In the genomic region with DNA sequence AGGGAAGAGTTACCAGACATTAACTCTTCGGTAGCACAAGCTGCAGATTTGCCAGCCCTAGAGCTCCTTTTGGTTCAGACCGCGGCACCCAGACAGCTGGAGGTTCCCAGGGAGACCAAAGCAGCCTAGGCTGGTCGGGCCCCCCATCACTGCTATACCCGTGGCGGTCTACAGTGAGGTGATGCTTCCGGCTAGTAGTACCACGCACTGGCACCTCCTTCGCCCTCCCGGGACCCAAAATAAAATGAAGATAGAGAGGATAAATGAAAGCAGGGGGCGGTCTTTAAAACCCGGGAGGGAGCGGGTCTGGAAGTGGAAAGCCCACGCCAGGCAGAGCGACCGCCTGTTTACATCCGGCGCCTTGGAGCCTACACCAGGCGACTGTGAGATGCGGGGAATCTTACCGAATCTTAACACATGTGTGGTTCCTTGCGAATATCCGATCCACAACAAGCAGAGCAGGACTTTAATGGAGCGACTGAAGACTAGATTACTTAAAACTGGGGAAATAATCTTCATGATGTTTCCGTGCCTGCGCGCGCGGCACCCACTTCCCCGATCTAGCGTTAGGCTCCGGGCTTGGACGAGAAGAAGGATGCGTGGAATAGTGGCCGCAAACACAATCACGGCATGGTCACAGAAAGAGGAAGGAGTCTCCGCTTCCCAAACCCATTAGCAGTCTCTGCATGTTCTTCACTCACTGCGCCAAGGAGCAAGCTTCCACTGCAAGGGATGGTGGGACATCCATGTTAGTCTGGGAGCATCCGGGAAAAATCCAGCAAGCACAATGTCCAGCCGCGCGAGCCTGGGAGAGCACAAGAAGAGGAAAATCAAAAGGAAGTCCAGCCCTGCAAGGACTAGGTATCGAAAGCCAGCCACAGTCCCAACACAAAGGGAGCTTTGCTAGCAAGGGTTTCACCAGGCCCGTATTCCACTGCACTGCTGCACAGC, we compare ENCODE assay signal across 8 mouse cellular contexts. TPM values are rescaled to one million over a fixed set of nuclear protein-coding genes. Genes with fewer than 3 reads are reported as not detected.
A peak's percentile ranks its signal among the peaks of the same experiment; 100 is the strongest.
DNase-seq lines count a peak whose midpoint lies in the region; ATAC-seq and TF ChIP-seq lines count a peak whose summit lies in the region.

No protein-coding gene starts in this region.

- H3K27me3 ChIP-seq in lung, embryonic 16.5 days (ENCODE audit: control insufficient read depth, insufficient read depth, low read depth, low read length): peaks cover 10% of the 10 kb centered on the region
- peaks cover 10% of the 10 kb centered on the region; the same call in 1 of the 2 replicates for H3K27me3 ChIP-seq in heart, embryonic 16.5 days (ENCODE audit: control insufficient read depth, insufficient read depth, low read length)
- peaks cover 18% of the 10 kb centered on the region for H3K27me3 ChIP-seq in limb, embryonic 10.5 days (ENCODE audit: low read depth, poor library complexity, severe bottlenecking)
- H3K27me3 ChIP-seq in neural tube, embryonic 12.5 days (replicated peaks): no peaks in the 10 kb centered on the region
- no peaks in the 10 kb centered on the region for H3K27me3 ChIP-seq in thymus, adult 2 months (ENCODE audit: control insufficient read depth, insufficient read depth, low read length)

- peak overlapping the region; percentile 51 for H3K4me3 ChIP-seq in lung, embryonic 16.5 days (ENCODE audit: low read length)
- H3K4me3 ChIP-seq in heart, embryonic 16.5 days (ENCODE audit: low read length): peak overlapping the region; percentile 54
- H3K4me3 ChIP-seq in limb, embryonic 10.5 days: peak overlapping the region; percentile 60
- peak overlapping the region; percentile 49 for H3K4me3 ChIP-seq in neural tube, embryonic 12.5 days
- no peak overlapping the region for H3K4me3 ChIP-seq in thymus, adult 2 months (ENCODE audit: control insufficient read depth, insufficient read depth, low read length)

- H3K4me2 ChIP-seq in lung, embryonic 16.5 days (ENCODE audit: low read depth, low read length): peak overlapping the region; percentile 76
- peak overlapping the region; percentile 88 for H3K4me2 ChIP-seq in heart, embryonic 16.5 days (ENCODE audit: low read depth, low read length)
- H3K4me2 ChIP-seq in neural tube, embryonic 12.5 days (replicated peaks): peak overlapping the region; percentile 77

- TF ChIP-seq CTCF in thymus, adult 2 months (IDR thresholded peaks at IDR 0.05; ENCODE audit: borderline replicate concordance, control insufficient read depth, extremely low read depth, insufficient read depth, low read length, poor library complexity): no peak

- H3K36me3 ChIP-seq in lung, embryonic 16.5 days (ENCODE audit: control insufficient read depth, insufficient read depth, low read length): no peaks in the 10 kb centered on the region
- no peaks in the 10 kb centered on the region for H3K36me3 ChIP-seq in heart, embryonic 16.5 days (ENCODE audit: control insufficient read depth, insufficient read depth)
- H3K36me3 ChIP-seq in limb, embryonic 10.5 days: no peaks in the 10 kb centered on the region
- H3K36me3 ChIP-seq in neural tube, embryonic 12.5 days: no peaks in the 10 kb centered on the region
- H3K36me3 ChIP-seq in thymus, adult 2 months (ENCODE audit: control insufficient read depth, insufficient read depth, low read length): no peaks in the 10 kb centered on the region

- no peaks in the 10 kb centered on the region for H3K9me3 ChIP-seq in lung, embryonic 16.5 days (ENCODE audit: control insufficient read depth, low read length)
- H3K9me3 ChIP-seq in heart, embryonic 16.5 days (replicated peaks; ENCODE audit: control insufficient read depth, low read length): no peaks in the 10 kb centered on the region
- no peaks in the 10 kb centered on the region for H3K9me3 ChIP-seq in limb, embryonic 10.5 days (replicated peaks)
- no peaks in the 10 kb centered on the region for H3K9me3 ChIP-seq in neural tube, embryonic 12.5 days

- 0 out of 2 replicates have a peak, but pooled peaks have one; percentile 34 for ATAC-seq in lung, embryonic 16.5 days (ENCODE audit: low read depth)
- peak; percentile 37; the same call in 1 of the 2 replicates for ATAC-seq in heart, embryonic 16.5 days (replicated peaks; ENCODE audit: extremely low read depth, insufficient read depth, low FRiP score)
- peak; percentile 90 for ATAC-seq in neural tube, embryonic 12.5 days (ENCODE audit: low FRiP score, low read depth)

- no peak for TF ChIP-seq POLR2A in thymus, adult 2 months (IDR thresholded peaks at IDR 0.05; ENCODE audit: control insufficient read depth, extremely low read depth, insufficient read depth, low read length, poor library complexity)

- no peak for DNase-seq in lung, postnatal 10 days
- peak; percentile 71 for DNase-seq in embryo, embryonic 11 days
- peak; percentile 59 for DNase-seq in limb, embryonic 10.5 days (ENCODE audit: low spot score)
- DNase-seq in adrenal gland, postnatal 4 days (ENCODE audit: low spot score in 2 of 2): no peak
- DNase-seq in thymus, adult 2 months: no peak

- under 1% methylated on average over 44 of the region's 44 CpGs for WGBS in lung, embryonic 16.5 days
- WGBS in heart, embryonic 16.5 days: under 1% methylated on average over 44 of the region's 44 CpGs
- WGBS in limb, embryonic 10.5 days: under 1% methylated on average over 44 of the region's 44 CpGs
- under 1% methylated on average over 44 of the region's 44 CpGs for WGBS in neural tube, embryonic 12.5 days
- WGBS in thymus, adult 2 months: 5% methylated on average over 44 of the region's 44 CpGs

- H3K9ac ChIP-seq in lung, embryonic 16.5 days (ENCODE audit: low read length): peak overlapping the region; percentile 51
- peak overlapping the region; percentile 10 for H3K9ac ChIP-seq in heart, embryonic 16.5 days (ENCODE audit: low read length)
- peak overlapping the region; percentile 67 for H3K9ac ChIP-seq in neural tube, embryonic 12.5 days

- H3K27ac ChIP-seq in lung, embryonic 16.5 days (ENCODE audit: low read length): no peak overlapping the region
- no peak overlapping the region for H3K27ac ChIP-seq in heart, embryonic 16.5 days (ENCODE audit: low read length)
- H3K27ac ChIP-seq in limb, embryonic 10.5 days: peak overlapping the region; percentile 53
- peak overlapping the region; percentile 66 for H3K27ac ChIP-seq in neural tube, embryonic 12.5 days
- no peak overlapping the region for H3K27ac ChIP-seq in thymus, adult 2 months (ENCODE audit: control insufficient read depth, insufficient read depth, low read length)

- H3K4me1 ChIP-seq in lung, embryonic 16.5 days (replicated peaks; ENCODE audit: control insufficient read depth, insufficient read depth, low read length): peaks cover 4% of the 10 kb centered on the region
- 0 out of 2 replicates have a peak, but pooled peaks cover 5% of the 10 kb centered on the region for H3K4me1 ChIP-seq in heart, embryonic 16.5 days (ENCODE audit: control insufficient read depth, insufficient read depth, low read length)
- H3K4me1 ChIP-seq in limb, embryonic 10.5 days: peaks cover 29% of the 10 kb centered on the region
- H3K4me1 ChIP-seq in neural tube, embryonic 12.5 days: peaks cover 15% of the 10 kb centered on the region
- H3K4me1 ChIP-seq in thymus, adult 2 months (replicated peaks; ENCODE audit: control insufficient read depth, insufficient read depth, low read length): no peaks in the 10 kb centered on the region

RNA-seq across cellular contexts. Expression of a gene that starts 5.5 kb away (rescaled TPM):
- polyA plus RNA-seq in lung, embryonic 16.5 days (2015; fragmentation: Nextera tagmentation; extraction: Ambion mirVana): 0.64 and 0.74 TPM in 2 replicates
- polyA plus RNA-seq in heart, embryonic 16.5 days (2015; fragmentation: Nextera tagmentation; extraction: Ambion mirVana): 0.70 and 0.92 TPM in 2 replicates
- polyA plus RNA-seq in limb, embryonic 10.5 days (2016; fragmentation: Nextera tagmentation; extraction: Ambion mirVana): 0.73 and 0.95 TPM in 2 replicates
- 17.0 and 20.3 TPM in 2 replicates for polyA plus RNA-seq in neural tube, embryonic 12.5 days (2016; fragmentation: Nextera tagmentation; extraction: Ambion mirVana)
- 1 to 10 TPM; 4.9 to 6.0 TPM for total RNA-seq in adrenal gland, postnatal 4 days (2021)
- polyA plus RNA-seq in thymus, adult 2 months (2012; rRNA removed): 0.05 TPM in 1 of 2 replicates, not detected in the other

Comparison
In these comparisons a context has a peak if more than half of its experiments do, and no peak if none do; other contexts are left out.
1. ATAC-seq: peak in every context shown above with its lines; median percentile 90 in neural tube, embryonic 12.5 days; 37 in heart, embryonic 16.5 days; 34 in lung, embryonic 16.5 days.
2. H3K27ac ChIP-seq: peak in limb, embryonic 10.5 days (single experiment) and neural tube, embryonic 12.5 days (single experiment); none in lung, embryonic 16.5 days (single experiment), heart, embryonic 16.5 days (single experiment) and thymus, adult 2 months (single experiment).
3. H3K9ac ChIP-seq: peak in every context shown above with its lines; median percentile 67 in neural tube, embryonic 12.5 days; 51 in lung, embryonic 16.5 days; 10 in heart, embryonic 16.5 days.
4. DNase-seq: peak in embryo, embryonic 11 days (single experiment) and limb, embryonic 10.5 days (single experiment); none in lung, postnatal 10 days (single experiment), adrenal gland, postnatal 4 days (0 of 2) and thymus, adult 2 months (single experiment).
5. Peak in every context shown above with its lines, with median percentiles within 50 percentile points of each other: H3K4me2 ChIP-seq.